Mouse (Mus musculus) inflammation-experienced regulatory T-cells (primary cell): ENCODE data around the gene Olfr699. TPM values are rescaled to one million over a fixed set of nuclear protein-coding genes. Genes with fewer than 3 reads are reported as not detected.

Experiments
- polyA plus RNA-seq, 2 experiments: library from polyadenylated mRNA; unstranded; fragments of 100-300 nt; shearing (Covaris generic); gene quantifications; one replicate each; pipeline ENCODE4 v1.2.1; 2017

Gene Olfr699
- polyA plus RNA-seq: under 1 TPM in 1 of 2 experiments, not detected in 1; 0.53 TPM

GRCm38 (mm10) chr7:106793098-106793497 is at the start of gene Olfr699:
Gene Olfr699, minus strand, starts transcription at chr7:106793198.

GRCm38 (mm10) chr7:106833793-106834192 is 40.8 kb upstream of the Olfr699 start, which contains the start of gene Olfr702:
Gene Olfr702, minus strand, starts transcription at chr7:106833893.

GRCm38 (mm10) chr7:106813829-106814228 is 20.8 kb upstream of the Olfr699 start, which contains the start of gene Olfr701:
Gene Olfr701, plus strand, starts transcription at chr7:106814129.

GRCm38 (mm10) chr7:106808734-106809133 is 15.7 kb upstream of the Olfr699 start, which contains the start of gene Olfr700:
Gene Olfr700, minus strand, starts transcription at chr7:106808834.

GRCm38 (mm10) chr7:106755297-106755696 is 37.7 kb downstream of the Olfr699 start, which contains the start of gene Olfr698:
Gene Olfr698, minus strand, starts transcription at chr7:106755397.

GRCm38 (mm10) chr7:106742343-106742742 is 50.7 kb downstream of the Olfr699 start, which contains the start of gene Olfr697:
Gene Olfr697, minus strand, starts transcription at chr7:106742443.

Other genes starting within 250 kb of the Olfr699 start
- gene Olfr693, start 112.6 kb downstream of the Olfr699 start, polyA plus RNA-seq: not detected
- not detected for gene Olfr694, start 101.4 kb downstream of the Olfr699 start, polyA plus RNA-seq
- under 1 TPM in 1 of 2 experiments, not detected in 1; 0.76 TPM for gene Olfr695, start 76.8 kb downstream of the Olfr699 start, polyA plus RNA-seq
- gene Olfr697, start 50.8 kb downstream of the Olfr699 start, polyA plus RNA-seq: under 1 TPM in 1 of 2 experiments, not detected in 1; 0.55 TPM
- gene Olfr698, start 37.8 kb downstream of the Olfr699 start, polyA plus RNA-seq: under 1 TPM in 1 of 2 experiments, not detected in 1; 0.59 TPM
- not detected for gene Olfr700, start 15.6 kb upstream of the Olfr699 start, polyA plus RNA-seq
- gene Olfr701, start 20.9 kb upstream of the Olfr699 start, polyA plus RNA-seq: under 1 TPM in 1 of 2 experiments, not detected in 1; 0.12 TPM
- gene Olfr702, start 40.7 kb upstream of the Olfr699 start, polyA plus RNA-seq: not detected
- gene Olfr703, start 50.2 kb upstream of the Olfr699 start, polyA plus RNA-seq: not detected
- not detected for gene Olfr704, start 70.0 kb upstream of the Olfr699 start, polyA plus RNA-seq
- not detected for gene Olfr705, start 83.7 kb upstream of the Olfr699 start, polyA plus RNA-seq
- under 1 TPM in 1 of 2 experiments, not detected in 1; 0.19 TPM for gene Olfr706, start 95.0 kb upstream of the Olfr699 start, polyA plus RNA-seq
- gene Olfr707, start 108.0 kb upstream of the Olfr699 start, polyA plus RNA-seq: under 1 TPM in 1 of 2 experiments, not detected in 1; 0.55 TPM
- not detected for gene Olfr1532-ps1, start 114.8 kb upstream of the Olfr699 start, polyA plus RNA-seq
- under 1 TPM; 0.05 to 0.88 TPM for gene Olfr709-ps1, start 139.0 kb upstream of the Olfr699 start, polyA plus RNA-seq
- gene Olfr710, start 155.1 kb upstream of the Olfr699 start, polyA plus RNA-seq: not detected
- gene Olfr6, start 170.7 kb upstream of the Olfr699 start, polyA plus RNA-seq: under 1 TPM in 1 of 2 experiments, not detected in 1; 0.04 TPM
- not detected for gene Olfr711, start 182.3 kb upstream of the Olfr699 start, polyA plus RNA-seq
- under 1 TPM in 1 of 2 experiments, not detected in 1; 0.38 TPM for gene Olfr2, start 212.9 kb upstream of the Olfr699 start, polyA plus RNA-seq
- not detected for gene Olfr713, start 238.0 kb upstream of the Olfr699 start, polyA plus RNA-seq